Mouse (Mus musculus) heart, postnatal 0 days (tissue): Measurements from ENCODE around the gene Ndufaf8. TPM values are rescaled to one million over a fixed set of nuclear protein-coding genes. Genes with fewer than 3 reads are reported as not detected.
A peak's percentile ranks its signal among the peaks of the same experiment; 100 is the strongest.

Experiments
- ATAC-seq: fragments of 200-750 bp; cut with Nextera tagmentation; 2 replicates; pipeline ENCODE4 v1.8.0; 2017; ENCODE audit warnings: low read depth, moderate number of reproducible peaks, moderate library complexity; ENCODE audit not compliant: insufficient read depth
- DNase-seq: peaks from one replicate; pipeline ENCODE4 v3.0.0-alpha.2; 2016; ENCODE audit warnings: low spot score
- H3K27ac ChIP-seq: fragments of 300-500 bp; sonication (generic); 2 replicates; pipeline ENCODE4 v1.5.1; 2014; ENCODE audit warnings: low read depth, mild to moderate bottlenecking
- H3K27me3 ChIP-seq: fragments of 300-500 bp; sonication (generic); 2 replicates; pipeline ENCODE4 v1.6.1; 2014; ENCODE audit warnings: low read length, mixed read lengths; ENCODE audit not compliant: control insufficient read depth, insufficient read depth
- H3K36me3 ChIP-seq: fragments of 300-500 bp; sonication (generic); replicated peaks from 2 replicates; pipeline ENCODE4 v1.6.1; 2014; ENCODE audit warnings: low read length, mixed read lengths; ENCODE audit not compliant: control insufficient read depth, insufficient read depth
- H3K4me1 ChIP-seq: fragments of 300-500 bp; sonication (generic); 2 replicates; pipeline ENCODE4 v1.6.1; 2014; ENCODE audit warnings: antibody characterized with exemption; ENCODE audit not compliant: control insufficient read depth, insufficient read depth
- H3K4me2 ChIP-seq: fragments of 300-500 bp; sonication (generic); 2 replicates; pipeline ENCODE4 v1.6.1; 2014; ENCODE audit warnings: low read depth, mild to moderate bottlenecking, low read length, moderate library complexity
- H3K4me3 ChIP-seq: fragments of 300-500 bp; sonication (generic); 2 replicates; pipeline ENCODE4 v1.5.1; 2014; ENCODE audit warnings: low read depth, low read length
- H3K9ac ChIP-seq: fragments of 300-500 bp; sonication (generic); replicated peaks from 2 replicates; pipeline ENCODE4 v1.6.1; 2014; ENCODE audit warnings: low read depth, low read length, mixed read lengths
- H3K9me3 ChIP-seq: fragments of 300-500 bp; sonication (generic); replicated peaks from 2 replicates; pipeline ENCODE4 v1.6.1; 2016; ENCODE audit warnings: low read length; ENCODE audit not compliant: control insufficient read depth
- CTCF ChIP-seq: IDR thresholded peaks from 2 replicates; pipeline ENCODE4 v1.5.1; 2016; ENCODE audit warnings: antibody characterized with exemption, control low read depth, low read depth
- EP300 ChIP-seq: IDR thresholded peaks from 2 replicates; pipeline ENCODE4 v1.6.1; 2016; ENCODE audit warnings: antibody characterized with exemption, low read depth
- WGBS: fragments of 180-500 bp; shearing (Covaris S2); extraction: QIAGEN DNeasy Blood & Tissue Kit; methylation state at CpG from one replicate; pipeline ENCODE4 v1.1.7; 2014; 5-methylcytosine and 5-hydroxymethylcytosine counted together
- polyA plus RNA-seq: library from polyadenylated mRNA; unstranded; fragments of >200 nt; fragmentation: Nextera tagmentation; extraction: Ambion mirVana; gene quantifications from 2 replicates; pipeline ENCODE4 v1.2.1, GENCODE M21; 2015
- total RNA-seq: library from RNA; depleted of rRNA; stranded (reverse); fragments of >200 nt; gene quantifications from 2 replicates; pipeline ENCODE4 v1.2.3, GENCODE M21; 2014; ENCODE audit warnings: low replicate concordance

Gene Ndufaf8
- total and polyA plus RNA-seq, 2 experiments from 2014 or later, result 52.7 to 118 TPM

GRCm38 (mm10) chr11:120107796-120108195, 9.1 kb downstream of the Ndufaf8 start:
- Histone ChIP-seq H3K4me3 (no peak overlapping the region), H3K9ac (no peak overlapping the region), H3K9me3 (no peaks in the 10 kb centered on the region), H3K4me2 (no peak overlapping the region), H3K36me3 (peaks cover 52% of the 10 kb centered on the region), H3K4me1 (peaks cover 4% of the 10 kb centered on the region), H3K27me3 (no peaks in the 10 kb centered on the region), H3K27ac (no peak overlapping the region)
- ATAC-seq (no peak), DNase-seq (no peak)
- WGBS, result 76% methylated on average over 9 of the region's 9 CpGs
- TF ChIP-seq EP300 (no peak), CTCF (no peak)

GRCm38 (mm10) chr11:120109558-120110210, 11.0 kb downstream of the Ndufaf8 start:
- Histone ChIP-seq H3K27me3 (no peaks in the 10 kb centered on the region), H3K4me3 (no peak overlapping the region), H3K4me1 (peaks cover 9% of the 10 kb centered on the region), H3K9ac (no peak overlapping the region), H3K36me3 (peaks cover 55% of the 10 kb centered on the region), H3K9me3 (no peaks in the 10 kb centered on the region), H3K27ac (no peak overlapping the region), H3K4me2 (no peak overlapping the region)
- DNase-seq (no peak), ATAC-seq (no peak)
- TF ChIP-seq EP300, result no peak
- TF ChIP-seq CTCF, result no peak
- 84% methylated on average over 13 of the region's 14 CpGs for WGBS

GRCm38 (mm10) chr11:120110554-120110953, 11.8 kb downstream of the Ndufaf8 start:
- ATAC-seq, result no peak
- 71% methylated on average over 7 of the region's 7 CpGs for WGBS
- peaks cover 9% of the 10 kb centered on the region for H3K4me1 ChIP-seq
- DNase-seq, result no peak
- TF ChIP-seq EP300 (no peak), CTCF (peak; percentile 33; the same call in 1 of the 2 replicates)
- H3K9ac ChIP-seq, result no peak overlapping the region
- H3K9me3 ChIP-seq, result no peaks in the 10 kb centered on the region
- H3K27ac ChIP-seq, result no peak overlapping the region
- H3K27me3 ChIP-seq, result no peaks in the 10 kb centered on the region
- peaks cover 55% of the 10 kb centered on the region for H3K36me3 ChIP-seq
- H3K4me3 ChIP-seq, result no peak overlapping the region
- no peak overlapping the region for H3K4me2 ChIP-seq

- peak; percentile 97 for TF ChIP-seq CTCF
- TF ChIP-seq EP300, result no peak
Measured at GRCm38 (mm10) chr11:120111033-120111432, 12.3 kb downstream of the Ndufaf8 start.

GRCm38 (mm10) chr11:120112136-120112535, 13.4 kb downstream of the Ndufaf8 start:
- peak; percentile 85 for ATAC-seq
- TF ChIP-seq CTCF, result no peak
- no peak for TF ChIP-seq EP300
- H3K9ac ChIP-seq, result no peak overlapping the region

More at GRCm38 (mm10) chr11:120111033-120111432, 12.3 kb downstream of the Ndufaf8 start:
- Histone ChIP-seq H3K4me1 (peaks cover 9% of the 10 kb centered on the region), H3K36me3 (peaks cover 54% of the 10 kb centered on the region), H3K27ac (no peak overlapping the region), H3K9ac (no peak overlapping the region), H3K27me3 (no peaks in the 10 kb centered on the region), H3K9me3 (no peaks in the 10 kb centered on the region), H3K4me3 (no peak overlapping the region), H3K4me2 (no peak overlapping the region)
- 7% methylated on average over 2 of the region's 2 CpGs for WGBS
- ATAC-seq (no peak), DNase-seq (peak; percentile 57)

More at GRCm38 (mm10) chr11:120112136-120112535, 13.4 kb downstream of the Ndufaf8 start:
- WGBS, result 41% methylated on average over 4 of the region's 4 CpGs
- no peak overlapping the region for H3K4me3 ChIP-seq
- peaks cover 57% of the 10 kb centered on the region for H3K36me3 ChIP-seq
- no peak overlapping the region for H3K4me2 ChIP-seq
- H3K27ac ChIP-seq, result peak overlapping the region; percentile 68
- H3K4me1 ChIP-seq, result peaks cover 9% of the 10 kb centered on the region
- DNase-seq, result peak; percentile 76
- no peaks in the 10 kb centered on the region for H3K9me3 ChIP-seq
- no peaks in the 10 kb centered on the region for H3K27me3 ChIP-seq
